14 mouse cellular contexts compared by ENCODE assay signal in the genomic region with DNA sequence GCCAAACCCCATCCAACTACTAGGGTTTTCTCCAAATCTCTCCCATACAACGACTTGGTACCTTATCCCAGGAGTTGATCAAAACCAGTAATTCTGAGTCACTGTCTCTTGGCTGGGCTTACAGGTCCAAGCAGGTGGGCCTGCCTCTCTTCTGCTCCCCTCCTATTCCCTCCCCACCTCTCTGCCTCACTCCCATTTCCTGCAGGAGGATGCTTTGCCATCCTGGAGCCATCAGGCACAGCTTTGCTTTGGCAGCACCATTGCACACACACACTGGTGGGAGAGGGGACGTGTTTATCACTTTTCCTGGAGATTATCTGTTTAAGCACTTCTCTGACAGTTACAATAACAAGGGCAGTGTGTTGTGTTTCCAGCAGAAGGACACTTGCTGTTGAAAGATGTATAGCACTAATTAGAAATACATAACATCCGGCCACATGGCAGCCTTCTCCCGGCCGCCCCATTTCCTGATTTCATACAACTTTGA.
A peak's percentile ranks its signal among the peaks of the same experiment; 100 is the strongest.
DNase-seq lines count a peak whose midpoint lies in the region; ATAC-seq and TF ChIP-seq lines count a peak whose summit lies in the region.
"Had no signal": no experiment of that assay in that cellular context is flagged by ENCODE, and none has a peak within 500 bp of the region (broad histone marks: within the 10 kb centered on the region; RNA-seq: fewer than 3 reads in every experiment).

No protein-coding gene starts in this region.

- peak overlapping the region; percentile 60; the same call in 1 of the 2 replicates for H3K27ac ChIP-seq in forebrain, embryonic 16.5 days (ENCODE audit: low read length)
- H3K27ac ChIP-seq in forebrain, embryonic 11.5 days (ENCODE audit: low read depth, low read length) = no peak overlapping the region
- H3K27ac ChIP-seq in kidney, embryonic 15.5 days = peak overlapping the region; percentile 20
- H3K27ac ChIP-seq in heart, postnatal 0 days (ENCODE audit: low read depth) = peak overlapping the region; percentile 72
- H3K27ac ChIP-seq: forebrain, embryonic 13.5 days; hindbrain, postnatal 0 days; liver, embryonic 13.5 days; midbrain, embryonic 13.5 days; neural tube, embryonic 13.5 days had no signal

- H3K4me1 ChIP-seq in forebrain, embryonic 16.5 days (replicated peaks; ENCODE audit: control insufficient read depth, insufficient read depth, low read length) = peaks cover 10% of the 10 kb centered on the region
- H3K4me1 ChIP-seq in forebrain, embryonic 11.5 days (replicated peaks; ENCODE audit: control insufficient read depth, insufficient read depth, low read length) = no peaks in the 10 kb centered on the region
- H3K4me1 ChIP-seq in kidney, embryonic 15.5 days = peaks cover 8% of the 10 kb centered on the region
- peaks cover 17% of the 10 kb centered on the region; the same call in 1 of the 2 replicates for H3K4me1 ChIP-seq in heart, postnatal 0 days (ENCODE audit: control insufficient read depth, insufficient read depth)

- TF ChIP-seq CTCF in heart, postnatal 0 days (IDR thresholded peaks at IDR 0.05; ENCODE audit: low read depth) = no peak

- ATAC-seq in forebrain, embryonic 16.5 days = 0 out of 2 replicates have a peak, but pooled peaks have one; percentile 36
- ATAC-seq in forebrain, embryonic 11.5 days (replicated peaks; ENCODE audit: low FRiP score) = no peak
- ATAC-seq in kidney, embryonic 15.5 days (replicated peaks; ENCODE audit: low FRiP score) = no peak
- peak; percentile 30; the same call in 1 of the 2 replicates for ATAC-seq in heart, postnatal 0 days (ENCODE audit: insufficient read depth, low read depth)
- 0 out of 2 replicates have a peak, but pooled peaks have one; percentile 23 for ATAC-seq in megakaryocyte progenitor cell, adult 5-6 weeks (replicated peaks; ENCODE audit: poor library complexity)
- ATAC-seq: forebrain, embryonic 13.5 days; hindbrain, postnatal 0 days; midbrain, embryonic 13.5 days had no signal

- H3K4me2 ChIP-seq in forebrain, embryonic 16.5 days (ENCODE audit: low read length) = no peak overlapping the region
- no peak overlapping the region for H3K4me2 ChIP-seq in forebrain, embryonic 11.5 days (ENCODE audit: low read depth, low read length, severe bottlenecking)
- H3K4me2 ChIP-seq in kidney, embryonic 15.5 days = no peak overlapping the region
- H3K4me2 ChIP-seq in heart, postnatal 0 days (ENCODE audit: low read depth, low read length) = no peak overlapping the region
- H3K4me2 ChIP-seq: forebrain, embryonic 13.5 days; liver, embryonic 13.5 days; midbrain, embryonic 13.5 days; neural tube, embryonic 13.5 days had no signal

- DNase-seq in forebrain, embryonic 11.5 days (ENCODE audit: low spot score) = no peak
- no peak for DNase-seq in kidney, postnatal 25 days
- peak; percentile 22 for DNase-seq in heart, postnatal 0 days (ENCODE audit: low spot score)
- DNase-seq in left cerebral cortex, adult 9 months (ENCODE audit: low spot score in 2 of 2) = no peak
- DNase-seq: adrenal gland, adult 2 months; liver, embryonic 13.5 days; retina, postnatal 1 day had no signal

- H3K9me3 ChIP-seq in forebrain, embryonic 16.5 days (ENCODE audit: control insufficient read depth, low read length) = no peaks in the 10 kb centered on the region
- H3K9me3 ChIP-seq in forebrain, embryonic 11.5 days (ENCODE audit: control insufficient read depth, low read length) = no peaks in the 10 kb centered on the region
- no peaks in the 10 kb centered on the region for H3K9me3 ChIP-seq in kidney, embryonic 15.5 days (replicated peaks)
- no peaks in the 10 kb centered on the region for H3K9me3 ChIP-seq in heart, postnatal 0 days (replicated peaks; ENCODE audit: control insufficient read depth, low read length)
- H3K9me3 ChIP-seq: forebrain, embryonic 13.5 days; liver, embryonic 13.5 days; midbrain, embryonic 13.5 days; neural tube, embryonic 13.5 days had no signal

- H3K36me3 ChIP-seq in forebrain, embryonic 16.5 days (ENCODE audit: control insufficient read depth, insufficient read depth) = no peaks in the 10 kb centered on the region
- no peaks in the 10 kb centered on the region for H3K36me3 ChIP-seq in forebrain, embryonic 11.5 days (ENCODE audit: control insufficient read depth, insufficient read depth, low read length)
- H3K36me3 ChIP-seq in kidney, embryonic 15.5 days = peaks cover under 1% of the 10 kb centered on the region; the same call in 1 of the 2 replicates
- peaks cover 3% of the 10 kb centered on the region; the same call in 1 of the 2 replicates for H3K36me3 ChIP-seq in heart, postnatal 0 days (replicated peaks; ENCODE audit: control insufficient read depth, insufficient read depth, low read length)
- H3K36me3 ChIP-seq: liver, embryonic 13.5 days had no signal

- H3K9ac ChIP-seq in forebrain, embryonic 16.5 days (replicated peaks; ENCODE audit: low read depth, low read length) = no peak overlapping the region
- no peak overlapping the region for H3K9ac ChIP-seq in forebrain, embryonic 11.5 days (ENCODE audit: low read length)
- no peak overlapping the region for H3K9ac ChIP-seq in kidney, embryonic 15.5 days
- H3K9ac ChIP-seq in heart, postnatal 0 days (replicated peaks; ENCODE audit: low read depth, low read length) = no peak overlapping the region
- H3K9ac ChIP-seq: forebrain, embryonic 13.5 days; liver, embryonic 13.5 days; midbrain, embryonic 13.5 days; neural tube, embryonic 13.5 days had no signal

- peak; percentile 55; the same call in 1 of the 2 replicates for TF ChIP-seq EP300 in heart, postnatal 0 days (IDR thresholded peaks at IDR 0.05; ENCODE audit: low read depth)

- WGBS in forebrain, embryonic 16.5 days = 74% methylated on average over 5 of the region's 5 CpGs
- 92% methylated on average over 5 of the region's 5 CpGs for WGBS in forebrain, embryonic 11.5 days
- 66% methylated on average over 5 of the region's 5 CpGs for whole genome bisulfite sequencing in kidney, embryonic 15.5 days
- 49% methylated on average over 5 of the region's 5 CpGs for WGBS in heart, postnatal 0 days

- H3K27me3 ChIP-seq in forebrain, embryonic 16.5 days (replicated peaks; ENCODE audit: control insufficient read depth, insufficient read depth, low read length) = no peaks in the 10 kb centered on the region
- no peaks in the 10 kb centered on the region for H3K27me3 ChIP-seq in forebrain, embryonic 11.5 days (ENCODE audit: control insufficient read depth, insufficient read depth, low read length)
- no peaks in the 10 kb centered on the region for H3K27me3 ChIP-seq in kidney, embryonic 15.5 days
- no peaks in the 10 kb centered on the region for H3K27me3 ChIP-seq in heart, postnatal 0 days (ENCODE audit: control insufficient read depth, insufficient read depth, low read length)
- H3K27me3 ChIP-seq: forebrain, embryonic 13.5 days; liver, embryonic 13.5 days; midbrain, embryonic 13.5 days; neural tube, embryonic 13.5 days had no signal

- no peak overlapping the region for H3K4me3 ChIP-seq in forebrain, embryonic 16.5 days (replicated peaks; ENCODE audit: low read length)
- no peak overlapping the region for H3K4me3 ChIP-seq in forebrain, embryonic 11.5 days (ENCODE audit: low read depth, low read length)
- no peak overlapping the region for H3K4me3 ChIP-seq in kidney, embryonic 15.5 days (replicated peaks)
- H3K4me3 ChIP-seq in heart, postnatal 0 days (ENCODE audit: low read depth, low read length) = no peak overlapping the region
- H3K4me3 ChIP-seq: forebrain, embryonic 13.5 days; liver, embryonic 13.5 days; midbrain, embryonic 13.5 days; neural tube, embryonic 13.5 days had no signal

Comparison
In these comparisons a context has a peak if more than half of its experiments do, and no peak if none do; other contexts are left out.
1. ATAC-seq: peak in forebrain, embryonic 16.5 days (single experiment), heart, postnatal 0 days (single experiment) and megakaryocyte progenitor cell, adult 5-6 weeks (single experiment); none in forebrain, embryonic 11.5 days (single experiment) and kidney, embryonic 15.5 days (single experiment).